Mouse (Mus musculus): ENCODE data around the gene Il7r. TPM values are rescaled to one million over a fixed set of nuclear protein-coding genes. Genes with fewer than 3 reads are reported as not detected.
"Not testable (repeated sequence)": the region's sequence is repeated elsewhere in the genome, so short reads cannot be mapped to it uniquely, and the experiment has no call there.

Gene Il7r
- polyA plus RNA-seq (2015; fragmentation: Nextera tagmentation; extraction: Ambion mirVana) = 0.14 and 0.17 TPM in 2 replicates

DNA sequence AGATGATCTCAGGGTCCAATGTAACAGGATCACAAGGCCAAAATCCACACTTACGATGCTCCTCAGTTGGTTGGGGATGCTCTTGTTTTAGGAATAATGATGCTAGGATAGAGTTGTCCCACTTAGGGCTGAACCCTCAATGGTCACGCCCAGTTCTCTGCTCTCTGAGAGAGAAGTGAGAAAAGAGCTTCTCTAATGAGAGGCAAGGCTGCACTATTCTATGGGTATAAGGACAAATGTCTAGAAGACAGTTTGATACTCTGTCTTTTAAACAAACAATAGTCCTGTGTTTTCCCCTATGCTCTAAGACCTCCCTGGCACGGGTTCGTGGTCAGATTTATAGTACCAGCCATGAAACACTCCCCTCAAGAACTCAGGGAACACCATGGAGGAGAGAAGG is at the start of gene Il7r:
Il7r (minus strand) TSS at position 101 of the 400 bp plus-strand sequence.
- ATAC-seq (ENCODE audit: insufficient number of reproducible peaks, low FRiP score, low TSS enrichment, low read depth) = no peak
- no peak within 1 kb of the TSS for H3K9ac ChIP-seq
- no peaks in the 10 kb centered on the region for H3K4me1 ChIP-seq
- no peak within 1 kb of the TSS for H3K4me2 ChIP-seq
- no peak within 1 kb of the TSS for H3K4me3 ChIP-seq
- no peak within 1 kb of the TSS for H3K27ac ChIP-seq
- no peaks in the 10 kb centered on the region for H3K9me3 ChIP-seq
- H3K36me3 ChIP-seq = no peaks in the 10 kb centered on the region
- 76% methylated on average over 4 of the region's 4 CpGs for WGBS
- H3K27me3 ChIP-seq = no peaks in the 10 kb centered on the region

- Histone ChIP-seq H3K9ac (no peak overlapping the region), H3K36me3 (no peaks in the 10 kb centered on the region), H3K9me3 (no peaks in the 10 kb centered on the region), H3K4me3 (no peak overlapping the region), H3K27ac (no peak overlapping the region), H3K4me2 (no peak overlapping the region), H3K4me1 (no peaks in the 10 kb centered on the region), H3K27me3 (no peaks in the 10 kb centered on the region)
- 73% methylated on average over 4 of the region's 4 CpGs for WGBS
- ATAC-seq (ENCODE audit: insufficient number of reproducible peaks, low FRiP score, low TSS enrichment, low read depth) = no peak
Observed at GRCm38 (mm10) chr15:9577303-9577702, 47.3 kb upstream of the Il7r start.

DNA sequence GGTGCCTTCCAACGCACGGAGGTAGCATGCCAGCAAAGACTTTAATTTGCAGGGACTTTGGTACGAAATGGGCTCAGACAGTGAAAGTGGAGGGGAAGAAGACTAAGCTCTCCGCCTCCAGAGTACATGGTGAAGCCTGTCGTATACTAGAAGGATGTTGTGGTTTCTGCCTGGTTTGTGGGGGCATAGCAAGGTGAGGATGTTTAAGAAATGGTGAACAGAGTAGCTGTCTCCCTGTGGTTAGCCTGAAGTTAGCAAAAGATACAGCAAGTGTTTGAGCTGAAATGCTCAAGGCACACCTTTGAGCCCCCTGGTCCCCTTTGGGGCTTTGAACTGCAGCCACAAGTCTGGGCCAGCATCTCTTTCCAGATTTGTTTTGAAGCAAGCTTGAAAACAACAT is 44.8 kb upstream of the Il7r start:
- no peaks in the 10 kb centered on the region for H3K4me1 ChIP-seq
- H3K4me2 ChIP-seq = no peak overlapping the region
- no peak overlapping the region for H3K4me3 ChIP-seq
- H3K27me3 ChIP-seq = no peaks in the 10 kb centered on the region
- no peak overlapping the region for H3K9ac ChIP-seq
- H3K36me3 ChIP-seq = no peaks in the 10 kb centered on the region
- 85% methylated on average over 5 of the region's 5 CpGs for WGBS
- no peak overlapping the region for H3K27ac ChIP-seq
- no peak for ATAC-seq (ENCODE audit: insufficient number of reproducible peaks, low FRiP score, low TSS enrichment, low read depth)
- no peaks in the 10 kb centered on the region for H3K9me3 ChIP-seq

DNA sequence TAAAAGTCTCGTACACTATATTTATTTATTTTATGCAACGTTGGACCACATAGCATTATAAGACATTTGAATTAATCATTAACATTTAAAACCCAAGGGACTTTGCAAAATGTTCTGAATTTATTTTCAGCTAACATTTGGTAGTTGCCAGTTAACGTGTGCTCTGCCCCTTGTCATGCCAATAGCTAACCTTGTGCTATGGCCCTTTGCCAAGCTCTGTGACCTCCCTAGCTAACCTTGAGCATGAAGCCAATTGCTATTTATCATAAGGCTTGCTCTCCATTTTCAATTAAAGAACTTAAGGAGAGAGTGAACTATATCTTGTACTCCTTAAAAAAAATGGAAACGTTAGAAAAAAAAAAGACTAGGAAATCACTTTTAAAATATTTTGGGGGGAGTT is 43.4 kb upstream of the Il7r start:
- Histone ChIP-seq H3K27me3 (no peaks in the 10 kb centered on the region), H3K36me3 (no peaks in the 10 kb centered on the region), H3K9ac (no peak overlapping the region), H3K27ac (no peak overlapping the region), H3K4me2 (no peak overlapping the region), H3K4me3 (no peak overlapping the region), H3K9me3 (no peaks in the 10 kb centered on the region), H3K4me1 (no peaks in the 10 kb centered on the region)
- ATAC-seq (ENCODE audit: insufficient number of reproducible peaks, low FRiP score, low TSS enrichment, low read depth) = no peak
- WGBS = 80% methylated on average over 4 of the region's 4 CpGs

DNA sequence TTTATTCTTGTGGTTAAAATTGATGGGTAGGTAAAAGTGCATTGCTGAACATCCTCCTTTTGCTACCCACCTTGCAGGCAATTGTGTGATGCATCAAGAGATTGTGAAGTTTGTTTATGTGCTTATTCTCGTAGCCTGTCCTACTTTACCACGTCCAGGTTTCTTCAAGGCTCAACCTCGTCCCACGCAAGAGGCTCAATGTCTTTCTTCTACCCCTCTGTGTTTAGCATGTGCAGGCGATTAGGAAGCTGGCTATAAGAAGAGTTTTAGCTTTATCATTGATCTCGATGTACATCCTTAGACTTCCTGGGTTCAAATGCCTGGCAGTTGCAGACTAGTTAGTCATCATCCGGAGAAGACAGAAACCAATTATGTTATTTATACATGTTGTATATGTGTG is 42.7 kb upstream of the Il7r start:
- 83% methylated on average over 7 of the region's 7 CpGs for WGBS
- H3K4me2 ChIP-seq = no peak overlapping the region
- H3K27ac ChIP-seq = no peak overlapping the region
- H3K36me3 ChIP-seq = no peaks in the 10 kb centered on the region
- H3K4me3 ChIP-seq = no peak overlapping the region
- no peaks in the 10 kb centered on the region for H3K9me3 ChIP-seq
- H3K27me3 ChIP-seq = no peaks in the 10 kb centered on the region
- H3K9ac ChIP-seq = no peak overlapping the region
- ATAC-seq (ENCODE audit: insufficient number of reproducible peaks, low FRiP score, low TSS enrichment, low read depth) = no peak
- no peaks in the 10 kb centered on the region for H3K4me1 ChIP-seq

DNA sequence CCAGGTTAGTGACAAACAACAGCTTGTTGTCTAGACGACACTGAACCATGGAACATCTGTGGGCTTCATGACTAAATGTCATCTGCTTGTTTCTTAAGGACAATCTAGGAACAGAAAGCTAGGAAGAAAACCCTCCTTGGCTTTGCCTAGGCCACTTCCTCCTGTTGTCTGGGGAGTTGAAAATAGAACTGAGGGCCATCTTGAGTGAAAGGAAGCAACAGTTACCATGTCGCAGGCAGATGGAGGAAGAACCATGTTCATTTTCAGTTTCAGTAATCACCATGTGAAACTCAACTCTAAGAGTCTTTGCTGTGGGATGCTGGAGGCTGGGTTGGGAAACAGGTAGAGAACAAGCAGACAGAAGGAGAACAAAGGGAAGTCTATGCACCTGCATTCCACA is 41.9 kb upstream of the Il7r start:
- no peak for ATAC-seq (ENCODE audit: insufficient number of reproducible peaks, low FRiP score, low TSS enrichment, low read depth)
- H3K4me3 ChIP-seq = no peak overlapping the region
- WGBS = 86% methylated on average over 2 of the region's 2 CpGs
- H3K27me3 ChIP-seq = no peaks in the 10 kb centered on the region
- no peak overlapping the region for H3K27ac ChIP-seq
- no peak overlapping the region for H3K9ac ChIP-seq
- no peaks in the 10 kb centered on the region for H3K4me1 ChIP-seq
- H3K9me3 ChIP-seq = no peaks in the 10 kb centered on the region
- no peaks in the 10 kb centered on the region for H3K36me3 ChIP-seq
- H3K4me2 ChIP-seq = no peak overlapping the region

GRCm38 (mm10) chr15:9567316-9567715 is 37.3 kb upstream of the Il7r start:
- H3K36me3 ChIP-seq = no peaks in the 10 kb centered on the region
- no peak overlapping the region for H3K27ac ChIP-seq
- no peak overlapping the region for H3K4me3 ChIP-seq
- WGBS = 75% methylated on average over 4 of the region's 4 CpGs
- H3K27me3 ChIP-seq = no peaks in the 10 kb centered on the region
- H3K4me2 ChIP-seq = no peak overlapping the region
- H3K4me1 ChIP-seq = no peaks in the 10 kb centered on the region
- H3K9ac ChIP-seq = no peak overlapping the region
- no peak for ATAC-seq (ENCODE audit: insufficient number of reproducible peaks, low FRiP score, low TSS enrichment, low read depth)
- H3K9me3 ChIP-seq = no peaks in the 10 kb centered on the region

GRCm38 (mm10) chr15:9565396-9565795 is 35.4 kb upstream of the Il7r start:
- no peaks in the 10 kb centered on the region for H3K9me3 ChIP-seq
- H3K4me2 ChIP-seq = no peak overlapping the region
- no peaks in the 10 kb centered on the region for H3K4me1 ChIP-seq
- H3K27ac ChIP-seq = no peak overlapping the region
- no peaks in the 10 kb centered on the region for H3K36me3 ChIP-seq
- H3K27me3 ChIP-seq = no peaks in the 10 kb centered on the region
- no peak overlapping the region for H3K9ac ChIP-seq
- WGBS = 70% methylated on average over 6 of the region's 6 CpGs
- no peak for ATAC-seq (ENCODE audit: insufficient number of reproducible peaks, low FRiP score, low TSS enrichment, low read depth)
- H3K4me3 ChIP-seq = no peak overlapping the region

- ATAC-seq (ENCODE audit: insufficient number of reproducible peaks, low FRiP score, low TSS enrichment, low read depth) = no peak
Observed at GRCm38 (mm10) chr15:9564156-9564555, 34.2 kb upstream of the Il7r start.

GRCm38 (mm10) chr15:9557264-9557663 is 27.3 kb upstream of the Il7r start:
- H3K27ac ChIP-seq = not testable (repeated sequence)

More at GRCm38 (mm10) chr15:9564156-9564555, 34.2 kb upstream of the Il7r start:
- Histone ChIP-seq H3K27me3 (no peaks in the 10 kb centered on the region), H3K36me3 (no peaks in the 10 kb centered on the region), H3K4me1 (no peaks in the 10 kb centered on the region), H3K27ac (no peak overlapping the region), H3K9ac (no peak overlapping the region), H3K4me2 (no peak overlapping the region), H3K9me3 (no peaks in the 10 kb centered on the region), H3K4me3 (no peak overlapping the region)
- WGBS = 69% methylated on average over 3 of the region's 3 CpGs

DNA sequence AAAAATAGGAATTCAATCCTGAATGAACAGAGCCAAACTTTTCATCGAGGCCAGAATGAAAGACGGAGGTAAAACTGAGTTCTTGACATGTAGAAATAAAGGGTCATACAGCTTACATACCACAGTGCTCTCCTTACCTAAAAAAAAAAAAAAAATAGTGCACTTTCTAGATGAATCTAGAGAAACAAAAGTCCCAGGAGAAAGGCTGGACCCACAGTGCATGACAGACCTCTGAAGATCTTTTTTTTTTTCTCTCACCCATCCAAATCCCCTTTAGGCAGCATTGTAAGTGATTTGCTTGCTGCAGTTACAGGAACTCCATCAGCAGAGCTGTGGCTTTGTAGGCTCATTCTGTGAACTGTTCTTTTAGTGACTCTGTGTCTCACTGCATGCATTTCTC is 19.0 kb upstream of the Il7r start:
- WGBS = 90% methylated on average over 2 of the region's 2 CpGs
- Histone ChIP-seq H3K4me2 (no peak overlapping the region), H3K27me3 (no peaks in the 10 kb centered on the region), H3K36me3 (no peaks in the 10 kb centered on the region), H3K27ac (no peak overlapping the region), H3K9ac (no peak overlapping the region), H3K4me1 (no peaks in the 10 kb centered on the region), H3K9me3 (no peaks in the 10 kb centered on the region), H3K4me3 (no peak overlapping the region)
- no peak for ATAC-seq (ENCODE audit: insufficient number of reproducible peaks, low FRiP score, low TSS enrichment, low read depth)

More at GRCm38 (mm10) chr15:9557264-9557663, 27.3 kb upstream of the Il7r start:
- ATAC-seq (ENCODE audit: insufficient number of reproducible peaks, low FRiP score, low TSS enrichment, low read depth); H3K4me3 ChIP-seq; H3K4me1 ChIP-seq; H3K9ac ChIP-seq; H3K36me3 ChIP-seq; H3K9me3 ChIP-seq; H3K4me2 ChIP-seq; H3K27me3 ChIP-seq: not testable (repeated sequence)
- 92% methylated on average over 15 of the region's 15 CpGs for WGBS

DNA sequence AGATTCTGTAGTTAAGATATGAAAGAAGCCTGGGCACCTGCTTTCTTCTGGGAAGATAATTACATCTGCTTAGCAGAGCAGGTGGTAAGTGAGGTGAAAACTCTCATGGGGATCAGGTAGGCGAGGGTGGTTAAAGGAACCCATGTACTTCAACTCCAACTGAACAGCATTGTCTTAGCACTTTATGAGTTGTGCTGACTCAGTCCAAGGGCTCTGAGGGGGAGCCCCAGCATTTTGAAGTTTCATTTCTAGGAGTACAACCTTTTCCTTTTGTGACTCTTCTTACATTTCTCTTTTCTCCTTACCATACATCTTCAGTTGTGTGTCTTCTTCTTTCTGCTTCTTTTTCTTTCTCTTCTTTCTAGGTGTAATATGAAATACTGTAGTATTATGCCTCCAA is 5.2 kb upstream of the Il7r start:
- 58% methylated on average over 1 of the region's 1 CpGs for WGBS
- no peaks in the 10 kb centered on the region for H3K36me3 ChIP-seq
- H3K9ac ChIP-seq = no peak overlapping the region
- H3K9me3 ChIP-seq = no peaks in the 10 kb centered on the region
- no peak overlapping the region for H3K4me3 ChIP-seq
- H3K27me3 ChIP-seq = no peaks in the 10 kb centered on the region
- H3K4me2 ChIP-seq = no peak overlapping the region
- no peak for ATAC-seq (ENCODE audit: insufficient number of reproducible peaks, low FRiP score, low TSS enrichment, low read depth)
- no peak overlapping the region for H3K27ac ChIP-seq
- H3K4me1 ChIP-seq = no peaks in the 10 kb centered on the region

DNA sequence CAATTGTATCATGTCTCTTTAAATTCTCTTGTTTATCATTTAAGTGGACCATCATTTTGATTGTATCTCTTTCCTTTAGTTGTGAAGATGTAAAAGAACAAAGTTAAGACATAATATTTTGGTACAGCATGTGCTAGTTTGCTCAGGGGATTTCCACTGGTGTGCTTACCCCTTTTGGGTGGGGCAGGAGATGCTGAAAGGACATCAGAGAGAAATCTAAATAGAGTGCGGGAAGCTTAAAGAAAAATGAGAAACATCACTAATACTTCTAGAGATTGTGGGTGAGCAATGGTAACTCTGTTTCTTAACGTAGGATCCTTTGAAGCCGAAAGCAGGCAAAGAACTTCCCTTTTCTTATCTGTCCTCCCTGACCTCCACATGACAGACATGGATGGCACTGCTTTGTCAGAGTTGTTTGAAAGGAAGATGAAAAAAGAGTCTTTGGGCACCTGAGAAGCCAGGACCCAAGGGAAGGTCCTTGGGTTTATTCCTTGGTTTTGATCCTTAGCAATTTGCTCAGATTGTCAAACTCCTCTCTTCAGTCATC is 3.5 kb upstream of the Il7r start:
- Histone ChIP-seq H3K27ac (no peak overlapping the region), H3K4me3 (no peak overlapping the region), H3K9ac (no peak overlapping the region), H3K4me2 (no peak overlapping the region), H3K9me3 (no peaks in the 10 kb centered on the region), H3K4me1 (no peaks in the 10 kb centered on the region), H3K36me3 (no peaks in the 10 kb centered on the region), H3K27me3 (no peaks in the 10 kb centered on the region)
- 84% methylated on average over 3 of the region's 3 CpGs for WGBS
- ATAC-seq (ENCODE audit: insufficient number of reproducible peaks, low FRiP score, low TSS enrichment, low read depth) = no peak

All from limb, embryonic 15.5 days (tissue).